Mouse (Mus musculus) lung, adult 2 months (tissue): Measurements from ENCODE around the gene Fkbp2. TPM values are rescaled to one million over a fixed set of nuclear protein-coding genes. Genes with fewer than 3 reads are reported as not detected.

Experiments used
- DNase-seq: peaks from one replicate; pipeline ENCODE4 v3.0.0; 2022
- H3K4me1 ChIP-seq: fragments of 200-500 bp; 2 replicates; pipeline ENCODE4 v1.6.1; 2011; ENCODE audit warnings: low read length; ENCODE audit not compliant: control insufficient read depth, insufficient read depth
- H3K4me3 ChIP-seq: fragments of 200-500 bp; replicated peaks from 2 replicates; pipeline ENCODE3; 2011; ENCODE audit warnings: low read depth, mild to moderate bottlenecking, control low read depth, low read length; ENCODE audit errors: extremely low read depth
- CTCF ChIP-seq: fragments of 200-500 bp; IDR thresholded peaks from 2 replicates; pipeline ENCODE4 v1.5.1; 2011; ENCODE audit warnings: mild to moderate bottlenecking, low read length, control low read depth; ENCODE audit not compliant: insufficient read depth
- POLR2A ChIP-seq: fragments of 200-500 bp; IDR thresholded peaks from 2 replicates; pipeline ENCODE4 v1.6.1; 2011; ENCODE audit warnings: low read depth, mild to moderate bottlenecking, control low read depth, low read length, borderline replicate concordance; ENCODE audit errors: extremely low read depth
- WGBS: fragments of 180-500 bp; shearing (Covaris S2); methylation state at CpG from one replicate; pipeline ENCODE4 v1.1.7; 2018; 5-methylcytosine and 5-hydroxymethylcytosine counted together
- polyA plus RNA-seq: library from polyadenylated mRNA; depleted of rRNA; stranded (reverse); fragments of >200 nt; gene quantifications from 2 replicates; pipeline ENCODE4 v1.2.3, GENCODE M21; 2012

The Fkbp2 gene
- polyA plus RNA-seq, 1 experiment = 51.3 TPM

DNA sequence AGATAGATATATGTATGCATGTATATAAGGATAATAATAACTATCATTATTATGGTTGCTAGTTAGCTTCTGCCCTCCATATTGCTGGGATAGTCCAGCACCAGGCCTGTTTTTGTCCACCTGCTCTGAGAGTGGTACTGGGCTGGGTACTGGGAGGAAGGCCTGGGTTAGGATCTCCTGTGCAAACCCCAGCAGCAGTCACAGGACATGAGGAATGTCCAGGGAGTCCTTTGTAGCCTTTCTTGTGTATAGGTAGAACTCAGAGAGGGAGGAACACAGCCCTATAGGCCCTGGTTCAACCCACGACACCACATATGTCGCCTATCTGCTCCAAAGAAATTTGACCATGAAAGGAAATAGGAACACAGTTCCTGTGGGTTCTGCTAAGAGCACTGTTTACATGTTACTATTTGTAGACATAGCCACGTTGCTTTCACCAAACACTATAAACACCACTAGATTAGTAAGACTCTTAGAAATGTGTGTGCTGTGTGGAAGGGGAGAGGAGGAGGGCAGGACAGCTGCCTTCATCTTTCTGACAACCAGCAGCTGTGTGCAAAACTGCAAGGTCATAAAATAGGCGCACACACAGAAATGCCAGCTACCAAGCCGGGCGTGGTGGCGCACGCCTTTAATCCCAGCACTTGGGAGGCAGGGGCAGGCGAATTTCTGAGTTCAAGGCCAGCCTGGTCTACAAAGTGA is 26.7 kb upstream of the Fkbp2 start:
- no peaks in the 10 kb centered on the region for H3K4me1 ChIP-seq
- no peak overlapping the region for H3K4me3 ChIP-seq
- WGBS = 54% methylated on average over 9 of the region's 9 CpGs
- DNase-seq = no peak
- TF ChIP-seq POLR2A (no peak), CTCF (no peak)

DNA sequence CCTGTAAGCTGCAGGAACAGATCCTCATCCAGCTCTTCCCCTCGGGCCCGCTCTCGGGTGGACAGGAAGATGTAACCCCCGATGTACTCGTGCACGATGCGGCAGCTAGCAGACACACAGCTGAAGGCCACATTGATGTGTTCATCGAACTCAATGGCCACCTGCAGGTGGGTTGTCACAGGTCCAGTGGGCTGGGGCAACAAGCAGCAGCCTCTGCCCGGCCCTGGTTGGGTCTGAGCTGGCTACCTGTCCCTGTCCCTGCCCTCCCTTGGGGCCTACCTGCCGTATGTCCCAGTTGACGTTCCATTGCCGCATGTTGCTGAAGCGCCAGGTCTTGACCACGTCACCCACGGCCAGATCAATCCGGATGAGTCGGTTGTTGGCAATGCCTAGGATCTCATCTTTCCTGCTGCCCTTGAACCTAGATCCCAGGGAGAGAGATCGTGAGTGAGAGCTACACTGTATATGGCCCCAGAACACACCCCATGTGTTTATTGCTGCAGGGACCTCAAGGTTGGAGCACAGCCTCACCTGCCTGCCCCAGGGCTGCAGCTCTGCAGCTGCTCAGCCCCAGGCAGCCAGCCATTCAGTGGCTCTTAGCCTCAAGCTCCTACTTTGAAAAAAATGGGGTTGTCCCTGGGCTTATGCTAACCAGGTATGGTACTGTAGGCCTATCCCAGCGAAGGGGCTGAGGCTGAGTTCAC is 19.2 kb upstream of the Fkbp2 start:
- no peak overlapping the region for H3K4me3 ChIP-seq
- WGBS = 91% methylated on average over 19 of the region's 19 CpGs
- no peak for DNase-seq
- H3K4me1 ChIP-seq = peaks cover 12% of the 10 kb centered on the region
- TF ChIP-seq CTCF (no peak), POLR2A (no peak)

- 86% methylated on average over 9 of the region's 9 CpGs for WGBS
- no peak for DNase-seq
- peaks cover 15% of the 10 kb centered on the region for H3K4me1 ChIP-seq
- no peak overlapping the region for H3K4me3 ChIP-seq
- no peak for TF ChIP-seq CTCF
- TF ChIP-seq POLR2A = no peak
These were observed 17.5 kb upstream of the Fkbp2 start for GRCm38 (mm10) chr19:6997721-6998290.

DNA sequence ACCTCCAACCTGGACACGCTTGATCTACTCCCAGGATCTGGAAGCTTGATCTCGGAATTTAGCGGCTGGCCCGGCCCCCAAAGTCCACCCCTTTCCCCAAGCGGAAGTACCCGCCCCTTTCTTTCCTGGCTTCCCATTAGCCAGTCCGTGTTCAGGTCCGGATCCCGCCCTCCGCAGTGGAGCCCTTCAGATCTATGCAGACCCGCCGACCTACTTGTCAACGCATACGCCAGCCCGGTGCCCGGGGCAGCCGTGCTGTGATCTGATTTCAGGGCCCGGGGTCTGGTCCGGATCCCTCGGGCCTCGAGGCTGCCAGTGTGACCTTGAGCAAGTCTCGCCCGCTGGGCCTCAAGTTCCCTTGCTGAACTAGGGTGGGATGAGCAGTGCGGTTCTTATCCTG is 15.7 kb upstream of the Fkbp2 start, which contains the start of the genes Nudt22 and Trpt1:
Gene Nudt22 (minus strand): TSS at position 112 of the 400 bp plus-strand sequence.
Gene Trpt1 (plus strand): TSS at position 126 of the 400 bp plus-strand sequence.
- H3K4me1 ChIP-seq = peaks cover 19% of the 10 kb centered on the region
- H3K4me3 ChIP-seq = peak within 1 kb of the TSS; percentile 62
- DNase-seq = peak; percentile 86
- TF ChIP-seq CTCF = no peak
- TF ChIP-seq POLR2A = peak; percentile 85; the same call in 1 of the 2 replicates
- WGBS = under 1% methylated on average over 24 of the region's 24 CpGs

DNA sequence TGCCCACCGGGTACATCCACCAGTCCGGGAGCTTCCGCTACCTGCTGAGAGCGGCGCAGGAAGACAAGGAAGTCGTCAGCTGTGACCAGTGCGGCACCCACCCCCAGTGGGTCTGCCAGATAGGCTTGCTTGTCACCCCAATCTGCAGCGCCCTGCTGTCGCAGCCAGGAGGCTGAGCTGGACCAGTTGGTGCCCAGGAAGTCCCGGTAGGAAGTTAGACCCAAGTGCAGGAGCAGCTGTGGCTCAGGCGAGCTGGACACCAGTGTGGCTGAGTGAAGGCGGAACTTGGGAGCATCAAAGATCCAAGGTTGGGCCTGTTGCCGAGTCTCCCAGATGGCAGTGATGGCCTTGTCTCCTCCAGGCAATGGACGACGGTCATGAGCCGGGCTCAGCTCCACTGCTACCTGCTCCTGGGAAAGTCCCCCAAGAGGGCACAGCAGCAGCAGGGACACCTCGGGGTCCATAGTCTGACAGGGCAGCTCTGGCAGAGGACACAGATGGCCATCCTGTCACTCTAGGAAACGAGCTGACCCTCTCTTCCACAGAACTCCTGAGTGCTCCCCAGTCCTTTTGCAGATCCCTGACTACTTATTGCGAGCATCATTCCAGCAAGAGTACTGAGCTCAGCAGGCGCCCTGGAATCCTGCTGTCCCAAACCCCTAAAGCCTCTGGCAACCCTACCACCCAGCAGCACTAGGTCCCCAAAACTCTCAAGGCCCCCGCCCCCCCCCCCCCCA is 15.1 kb upstream of the Fkbp2 start:
- Histone ChIP-seq H3K4me1 (peaks cover 19% of the 10 kb centered on the region), H3K4me3 (peak overlapping the region; percentile 42)
- WGBS = 39% methylated on average over 21 of the region's 21 CpGs
- no peak for DNase-seq
- TF ChIP-seq POLR2A = no peak
- TF ChIP-seq CTCF = no peak

GRCm38 (mm10) chr19:6994489-6994888 is 14.2 kb upstream of the Fkbp2 start:
- no peak for TF ChIP-seq POLR2A
- TF ChIP-seq CTCF = no peak
- H3K4me1 ChIP-seq = peaks cover 19% of the 10 kb centered on the region
- no peak overlapping the region for H3K4me3 ChIP-seq
- no peak for DNase-seq
- 84% methylated on average over 8 of the region's 8 CpGs for WGBS

GRCm38 (mm10) chr19:6994002-6994401 is 13.7 kb upstream of the Fkbp2 start:
- Histone ChIP-seq H3K4me3 (no peak overlapping the region), H3K4me1 (peaks cover 19% of the 10 kb centered on the region)
- DNase-seq = no peak
- 84% methylated on average over 8 of the region's 8 CpGs for WGBS
- TF ChIP-seq CTCF (no peak), POLR2A (no peak)

GRCm38 (mm10) chr19:6993011-6993770 is 12.9 kb upstream of the Fkbp2 start:
- peaks cover 19% of the 10 kb centered on the region for H3K4me1 ChIP-seq
- TF ChIP-seq CTCF (no peak), POLR2A (no peak)
- WGBS = 63% methylated on average over 14 of the region's 14 CpGs
- H3K4me3 ChIP-seq = peak overlapping the region; percentile 75
- DNase-seq = no peak
